Mouse (Mus musculus) frontal cortex, postnatal 36 days (tissue): ENCODE data around the gene Hist1h2bn.
"Not testable (repeated sequence)": the region's sequence is repeated elsewhere in the genome, so short reads cannot be mapped to it uniquely, and the experiment has no call there.

Experiments used
- DNase-seq, 2 experiments: peaks; one replicate each; pipeline ENCODE4 v3.0.0; 2022; ENCODE audit warnings: low spot score in 2 of 2

The Hist1h2bn gene

DNA sequence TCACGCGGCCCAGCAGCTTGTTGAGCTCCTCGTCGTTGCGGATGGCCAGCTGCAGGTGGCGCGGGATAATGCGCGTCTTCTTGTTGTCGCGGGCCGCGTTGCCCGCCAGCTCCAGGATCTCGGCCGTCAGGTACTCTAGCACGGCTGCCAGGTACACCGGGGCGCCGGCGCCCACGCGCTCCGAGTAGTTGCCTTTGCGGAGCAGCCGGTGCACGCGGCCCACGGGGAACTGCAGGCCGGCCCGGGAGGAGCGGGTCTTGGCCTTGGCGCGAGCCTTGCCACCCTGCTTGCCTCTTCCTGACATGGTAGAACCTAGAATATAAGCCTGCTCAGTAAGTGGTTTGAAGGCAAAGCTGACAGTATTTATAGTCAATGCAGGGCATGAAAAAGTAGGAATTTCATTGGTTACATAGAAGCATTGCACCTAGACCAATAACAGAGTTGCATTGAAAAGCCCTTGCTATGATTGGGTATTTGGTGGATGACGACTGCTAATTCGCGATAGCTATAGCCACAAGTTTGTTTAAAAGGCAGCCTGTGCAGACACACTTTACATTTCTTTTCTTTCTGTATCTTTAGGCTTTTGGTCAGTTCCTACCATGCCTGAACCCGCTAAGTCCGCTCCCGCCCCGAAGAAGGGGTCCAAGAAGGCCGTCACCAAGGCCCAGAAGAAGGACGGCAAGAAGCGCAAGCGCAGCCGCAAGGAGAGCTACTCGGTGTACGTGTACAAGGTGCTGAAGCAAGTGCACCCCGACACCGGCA lies at the start of gene Hist1h2bn, which contains the start of gene Hist1h2ak:
TSS of gene Hist1h2bn (plus strand) at position 600 of the 762 bp plus-strand sequence.
TSS of gene Hist1h2ak (minus strand) at position 304 of the 762 bp plus-strand sequence.
- DNase-seq = peak; percentile 70 to 89

DNA sequence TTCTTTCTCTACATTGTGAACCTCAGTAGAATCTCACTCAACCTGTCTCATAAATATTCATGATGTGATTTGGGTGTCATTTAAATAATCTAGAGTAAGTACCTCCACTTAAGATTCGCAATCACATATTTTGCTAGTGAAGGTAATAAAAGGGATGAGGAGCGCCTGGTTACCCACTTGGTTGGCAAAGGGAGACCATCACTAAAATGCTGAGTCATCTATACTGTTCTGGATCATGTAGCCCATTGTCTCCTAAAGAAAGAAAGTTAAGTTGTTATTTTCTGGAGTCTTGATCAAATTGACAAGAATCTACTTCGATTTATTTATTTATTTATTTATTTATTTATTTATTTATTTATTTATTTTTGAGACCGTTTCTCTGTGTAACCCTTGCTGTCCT lies 47.3 kb upstream of the Hist1h2bn start:
- DNase-seq = no peak

DNA sequence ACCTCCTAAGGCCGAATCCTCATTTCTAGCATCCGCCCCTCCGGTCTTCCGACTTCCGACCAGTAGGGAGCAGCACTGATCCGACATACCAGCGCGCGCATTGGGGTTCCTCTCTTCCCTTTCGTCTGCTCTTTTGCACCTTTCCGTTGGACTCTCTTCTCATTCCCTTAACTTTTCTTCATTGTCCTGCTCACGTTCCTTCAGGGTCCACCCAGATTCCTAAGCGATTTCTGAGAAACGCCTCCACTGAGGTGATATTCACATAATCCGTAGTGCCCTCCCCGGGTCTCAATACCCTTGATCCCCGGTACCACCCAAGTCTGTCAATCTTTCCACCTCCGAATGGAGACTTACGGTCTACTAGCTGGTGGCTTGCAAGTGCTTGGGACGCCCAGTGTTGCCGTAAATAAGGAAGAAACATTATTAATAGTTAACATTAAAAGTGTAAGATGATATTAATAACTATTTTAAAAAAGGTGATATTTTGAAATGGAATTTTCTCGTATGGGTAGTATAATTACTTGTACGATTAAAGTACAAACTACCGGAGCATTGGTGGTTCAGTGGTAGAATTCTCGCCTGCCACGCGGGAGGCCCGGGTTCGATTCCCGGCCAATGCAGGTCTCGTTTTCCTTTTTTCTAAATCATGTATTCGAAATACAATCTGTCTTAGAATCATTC lies 43.8 kb upstream of the Hist1h2bn start:
- DNase-seq = peak; percentile 92 to 93

DNA sequence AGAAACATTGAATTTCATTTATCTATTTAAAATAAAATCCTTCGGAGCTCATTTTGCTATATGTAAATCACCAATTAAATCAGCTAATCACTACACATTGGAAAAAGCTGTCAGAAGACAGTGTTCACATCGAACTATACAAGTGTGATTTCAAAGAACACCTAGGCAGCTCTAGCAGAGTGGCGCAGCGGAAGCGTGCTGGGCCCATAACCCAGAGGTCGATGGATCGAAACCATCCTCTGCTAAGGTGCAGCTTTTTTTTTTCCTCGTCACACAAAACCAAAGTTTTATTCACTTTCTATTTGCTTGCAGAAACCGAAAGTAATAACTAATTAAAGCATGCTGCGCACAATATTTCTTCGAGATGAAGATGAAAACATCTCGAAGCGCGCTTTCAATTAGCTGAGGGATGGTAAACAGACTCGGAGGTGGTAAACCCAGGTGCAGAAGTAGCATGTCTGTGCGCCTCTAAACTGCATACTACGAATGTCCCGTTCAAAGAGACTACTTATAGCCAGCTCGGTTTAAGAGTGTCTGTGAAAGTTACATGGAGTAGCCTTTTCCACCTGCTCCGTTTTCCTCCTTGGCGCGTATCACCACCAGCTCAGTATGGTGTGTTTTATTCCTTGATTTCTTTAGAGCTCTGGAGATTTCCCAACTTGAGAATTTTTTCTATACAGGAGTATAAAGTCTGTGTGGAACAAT lies 43.0 kb upstream of the Hist1h2bn start:
- DNase-seq = peak; percentile 87 to 89

DNA sequence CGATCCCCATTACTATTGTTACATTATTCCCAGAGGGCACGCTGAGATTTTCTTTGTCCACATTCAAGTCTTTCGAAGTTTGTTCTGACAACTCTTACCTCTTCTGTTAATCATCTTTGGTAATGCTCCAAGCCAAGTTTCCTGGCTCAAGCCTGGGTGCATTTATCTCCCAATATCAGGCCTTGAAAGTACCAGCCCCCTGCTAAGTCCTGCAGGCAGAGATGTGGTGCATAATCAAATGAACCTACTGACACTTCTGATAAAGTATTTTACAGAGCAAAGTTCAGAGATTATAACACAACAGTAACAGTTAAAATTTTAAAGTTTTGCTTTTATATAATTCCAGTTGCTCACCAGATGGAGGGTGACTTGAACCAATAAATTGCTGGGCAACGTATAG lies 42.2 kb upstream of the Hist1h2bn start:
- DNase-seq = no peak

DNA sequence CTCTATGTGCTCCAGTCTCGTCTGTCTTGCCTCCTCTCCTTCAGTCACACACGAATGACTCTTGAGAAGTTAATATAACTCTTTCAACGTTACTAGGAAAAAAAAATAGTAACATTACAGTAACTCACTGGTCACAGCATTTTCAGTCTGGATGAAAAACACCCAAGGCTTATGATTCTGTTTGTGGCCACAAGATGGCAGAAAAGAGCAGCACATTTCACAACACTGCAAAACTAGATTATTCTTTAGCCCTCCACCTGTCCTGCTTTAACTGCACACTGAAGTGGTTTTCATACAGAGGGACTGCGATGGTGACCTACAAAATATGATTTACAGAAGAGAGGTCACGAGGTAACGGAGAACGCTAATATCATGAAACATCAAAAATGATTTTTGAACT lies 39.2 kb upstream of the Hist1h2bn start:
- DNase-seq = peak; percentile 49 to 83

DNA sequence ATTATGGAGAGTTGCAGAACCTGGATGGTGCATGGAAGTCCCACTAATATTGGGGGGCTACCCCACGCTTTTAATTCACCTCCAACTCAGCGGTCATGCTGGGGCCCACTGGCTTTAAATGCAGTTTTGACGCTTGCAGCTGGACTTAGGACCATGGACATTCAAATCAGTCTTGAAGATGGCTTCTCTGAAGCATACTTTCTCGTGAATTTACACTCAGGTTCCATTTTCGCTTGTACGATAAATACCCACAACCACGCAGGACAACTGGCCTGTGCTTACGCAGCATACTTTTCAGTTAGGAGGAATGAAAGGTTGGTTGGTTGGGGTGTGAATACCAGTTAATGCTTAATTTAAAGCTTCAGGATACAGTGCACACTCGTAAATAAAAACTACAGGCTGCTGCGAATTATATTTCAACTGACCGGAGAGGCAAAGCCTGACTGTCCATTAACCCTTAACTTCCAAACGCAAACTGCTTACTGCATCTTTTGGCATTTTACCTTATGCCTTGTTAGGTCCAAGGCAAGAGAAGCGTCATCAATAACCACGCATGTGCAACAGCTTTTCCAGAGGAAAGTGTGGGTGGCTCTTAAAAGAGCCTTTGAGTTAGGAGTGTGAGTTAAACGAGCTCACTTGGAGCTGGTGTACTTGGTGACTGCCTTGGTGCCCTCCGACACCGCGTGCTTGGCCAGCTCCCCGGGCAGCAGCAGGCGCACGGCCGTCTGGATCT lies 38.6 kb upstream of the Hist1h2bn start:
- DNase-seq = peak in 1 of 2 experiments; percentile 11

DNA sequence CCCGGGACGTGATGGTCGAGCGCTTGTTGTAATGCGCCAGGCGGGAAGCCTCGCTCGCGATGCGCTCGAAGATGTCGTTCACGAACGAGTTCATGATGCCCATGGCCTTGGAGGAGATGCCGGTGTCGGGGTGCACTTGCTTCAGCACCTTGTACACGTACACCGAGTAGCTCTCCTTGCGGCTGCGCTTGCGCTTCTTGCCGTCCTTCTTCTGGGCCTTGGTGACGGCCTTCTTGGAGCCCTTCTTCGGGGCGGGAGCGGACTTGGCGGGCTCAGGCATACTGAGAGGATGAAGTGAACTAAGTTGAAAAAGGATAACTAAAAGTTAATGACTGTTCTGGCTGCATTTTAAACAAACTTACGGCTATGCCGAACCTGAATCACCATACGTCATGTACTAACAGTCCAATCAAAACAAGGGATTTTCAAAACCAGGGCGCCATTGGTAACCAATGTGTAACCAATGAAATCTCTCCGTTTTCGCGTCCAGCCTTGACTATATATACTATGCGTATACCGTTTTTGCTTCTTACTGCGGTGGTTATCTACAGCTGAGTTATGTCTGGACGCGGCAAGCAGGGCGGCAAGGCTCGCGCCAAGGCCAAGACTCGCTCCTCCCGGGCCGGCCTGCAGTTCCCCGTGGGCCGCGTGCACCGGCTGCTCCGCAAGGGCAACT lies 37.9 kb upstream of the Hist1h2bn start, which contains the start of the genes Hist1h2bl and Hist1h2ai:
TSS of gene Hist1h2bl (minus strand) at position 280 of the 676 bp plus-strand sequence.
TSS of gene Hist1h2ai (plus strand) at position 559 of the 676 bp plus-strand sequence.
- peak; percentile 84 to 95 for DNase-seq

DNA sequence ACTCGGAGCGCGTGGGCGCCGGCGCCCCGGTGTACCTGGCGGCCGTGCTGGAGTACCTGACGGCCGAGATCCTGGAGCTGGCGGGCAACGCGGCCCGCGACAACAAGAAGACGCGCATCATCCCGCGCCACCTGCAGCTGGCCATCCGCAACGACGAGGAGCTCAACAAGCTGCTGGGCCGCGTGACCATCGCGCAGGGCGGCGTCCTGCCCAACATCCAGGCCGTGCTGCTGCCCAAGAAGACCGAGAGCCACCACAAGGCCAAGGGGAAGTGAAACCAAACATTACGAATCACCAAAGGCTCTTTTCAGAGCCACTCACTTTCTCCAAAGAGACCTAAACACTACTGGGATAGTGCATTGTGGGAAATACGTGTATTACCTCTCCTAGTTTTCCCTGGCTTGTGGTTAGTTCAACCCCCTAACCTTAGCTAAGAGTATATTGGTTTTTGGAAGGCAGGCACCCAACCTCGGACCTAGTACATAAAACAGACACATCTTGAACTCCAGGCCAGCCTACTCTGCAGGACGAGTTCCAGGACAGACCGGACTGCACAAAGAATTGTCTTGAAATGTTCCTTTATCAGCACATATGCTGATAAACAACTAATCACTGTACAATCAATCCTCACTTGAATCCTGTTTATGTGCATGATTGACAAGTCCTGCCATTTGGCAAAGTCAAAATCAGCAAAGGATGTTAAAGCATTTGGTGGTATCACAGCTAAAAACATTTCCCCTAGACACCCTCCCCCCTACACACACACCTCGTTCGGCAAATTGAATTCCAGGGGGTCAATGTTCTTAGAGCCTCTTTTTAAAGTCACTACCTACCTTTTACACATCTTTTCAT lies 37.2 kb upstream of the Hist1h2bn start:
- DNase-seq = peak; percentile 13 to 33

DNA sequence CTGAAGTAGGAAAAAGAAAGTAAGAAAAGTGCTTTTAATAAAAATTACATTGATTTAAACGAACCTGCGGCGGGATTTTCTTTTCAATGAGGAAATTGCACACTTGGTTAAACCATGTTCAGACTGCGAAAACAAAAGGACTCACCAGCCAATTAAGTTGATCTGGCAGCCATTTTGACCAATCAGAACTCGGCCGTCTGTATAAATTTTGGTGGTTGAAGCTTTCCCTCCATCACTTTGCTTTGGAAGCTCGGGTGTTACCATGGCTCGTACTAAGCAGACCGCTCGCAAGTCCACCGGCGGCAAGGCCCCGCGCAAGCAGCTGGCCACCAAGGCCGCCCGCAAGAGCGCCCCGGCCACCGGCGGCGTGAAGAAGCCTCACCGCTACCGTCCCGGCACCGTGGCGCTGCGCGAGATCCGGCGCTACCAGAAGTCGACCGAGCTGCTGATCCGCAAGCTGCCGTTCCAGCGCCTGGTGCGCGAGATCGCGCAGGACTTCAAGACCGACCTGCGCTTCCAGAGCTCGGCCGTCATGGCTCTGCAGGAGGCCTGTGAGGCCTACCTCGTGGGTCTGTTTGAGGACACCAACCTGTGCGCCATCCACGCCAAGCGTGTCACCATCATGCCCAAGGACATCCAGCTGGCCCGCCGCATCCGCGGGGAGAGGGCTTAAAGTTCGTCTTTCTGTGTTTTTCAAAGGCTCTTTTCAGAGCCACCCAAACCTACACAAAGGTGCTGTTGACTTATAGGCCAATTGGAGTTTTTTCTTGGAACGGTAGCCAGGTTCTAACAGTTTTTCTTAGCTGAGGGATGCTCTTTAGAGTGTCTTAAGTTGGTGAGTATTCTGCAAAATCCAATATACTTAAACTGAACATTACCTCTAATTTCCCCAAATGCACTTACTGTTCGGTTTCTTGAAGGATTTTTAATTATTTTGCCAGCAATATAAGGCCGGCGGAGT lies 36.2 kb upstream of the Hist1h2bn start, which contains the start of gene Hist1h3h:
TSS of gene Hist1h3h (plus strand) at position 263 of the 961 bp plus-strand sequence.
- peak; percentile 90 to 95 for DNase-seq

DNA sequence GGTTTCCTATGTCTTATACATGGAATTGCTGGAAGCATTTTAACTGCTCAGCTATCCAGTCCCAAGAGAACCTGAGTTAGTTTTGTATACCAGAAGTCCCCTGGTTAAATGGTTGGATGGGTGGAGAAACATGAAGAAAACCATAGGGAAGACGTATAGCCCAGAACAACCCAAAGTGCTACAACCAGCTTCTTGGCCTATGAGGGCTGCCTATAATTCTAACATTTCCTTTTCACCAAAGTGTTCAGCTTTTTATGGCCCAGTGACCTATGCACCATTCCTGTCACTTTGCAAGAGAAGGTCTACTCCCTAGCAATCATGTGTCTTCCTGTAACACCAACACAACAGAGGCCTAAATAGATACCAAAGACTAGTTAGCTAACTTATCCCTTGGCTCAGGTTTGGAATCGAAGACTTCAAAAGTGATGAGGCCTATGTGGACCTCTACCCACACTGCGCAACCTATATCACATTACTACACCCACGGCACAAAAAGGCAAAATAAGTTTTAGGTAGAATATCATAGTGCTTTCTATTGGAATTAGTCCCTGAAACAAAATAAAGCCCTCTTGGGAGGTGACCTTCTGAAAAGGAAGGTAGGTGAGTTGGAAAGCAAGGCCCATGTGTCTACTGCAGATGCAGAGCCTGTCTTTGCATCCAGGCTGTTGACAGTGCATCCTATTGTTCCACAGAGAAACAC lies 35.4 kb upstream of the Hist1h2bn start:
- no peak for DNase-seq

DNA sequence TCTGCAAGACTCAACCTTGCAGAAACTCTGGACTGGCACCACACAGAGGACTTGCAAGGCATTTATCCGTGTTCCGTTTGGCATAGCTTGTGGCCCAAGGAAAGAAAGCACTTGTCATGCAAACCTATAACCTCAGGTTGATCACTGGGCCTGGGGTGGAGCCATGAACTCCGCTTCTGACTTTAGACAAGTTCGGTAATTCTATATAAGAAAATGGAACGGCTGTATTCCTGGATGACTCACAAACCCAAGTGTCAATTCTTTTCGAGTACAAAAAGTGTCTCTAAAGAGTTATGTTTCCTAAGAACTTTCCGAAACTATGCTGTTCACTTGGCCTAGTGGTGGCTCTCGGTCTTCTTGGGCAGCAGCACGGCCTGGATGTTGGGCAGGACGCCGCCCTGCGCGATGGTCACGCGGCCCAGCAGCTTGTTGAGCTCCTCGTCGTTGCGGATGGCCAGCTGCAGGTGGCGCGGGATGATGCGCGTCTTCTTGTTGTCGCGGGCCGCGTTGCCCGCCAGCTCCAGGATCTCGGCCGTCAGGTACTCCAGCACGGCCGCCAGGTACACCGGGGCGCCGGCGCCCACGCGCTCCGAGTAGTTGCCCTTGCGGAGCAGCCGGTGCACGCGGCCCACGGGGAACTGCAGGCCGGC lies 32.7 kb upstream of the Hist1h2bn start:
- DNase-seq = not testable (repeated sequence)

DNA sequence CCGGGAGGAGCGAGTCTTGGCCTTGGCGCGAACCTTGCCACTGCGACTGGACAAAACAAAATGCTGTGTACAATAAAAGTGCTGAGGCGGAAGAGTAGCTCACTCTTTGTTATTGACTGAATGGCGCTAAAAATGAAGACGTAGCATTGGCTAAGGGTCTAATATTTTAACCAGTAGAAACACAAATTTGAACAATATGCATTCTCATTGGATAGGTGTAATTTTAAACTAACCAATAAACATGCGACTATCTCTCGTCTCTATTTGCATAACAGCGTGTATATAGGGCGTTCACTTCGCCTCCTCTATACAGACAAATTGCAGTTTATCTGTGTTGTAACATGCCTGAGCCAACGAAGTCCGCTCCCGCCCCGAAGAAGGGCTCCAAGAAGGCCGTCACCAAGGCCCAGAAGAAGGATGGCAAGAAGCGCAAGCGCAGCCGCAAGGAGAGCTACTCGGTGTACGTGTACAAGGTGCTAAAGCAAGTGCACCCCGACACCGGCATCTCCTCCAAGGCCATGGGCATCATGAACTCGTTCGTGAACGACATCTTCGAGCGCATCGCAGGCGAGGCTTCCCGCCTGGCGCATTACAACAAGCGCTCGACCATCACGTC lies 32.1 kb upstream of the Hist1h2bn start, which contains the start of gene Hist1h2bm:
TSS of gene Hist1h2bm (plus strand) at position 288 of the 616 bp plus-strand sequence.
- DNase-seq = peak; percentile 71 to 81

DNA sequence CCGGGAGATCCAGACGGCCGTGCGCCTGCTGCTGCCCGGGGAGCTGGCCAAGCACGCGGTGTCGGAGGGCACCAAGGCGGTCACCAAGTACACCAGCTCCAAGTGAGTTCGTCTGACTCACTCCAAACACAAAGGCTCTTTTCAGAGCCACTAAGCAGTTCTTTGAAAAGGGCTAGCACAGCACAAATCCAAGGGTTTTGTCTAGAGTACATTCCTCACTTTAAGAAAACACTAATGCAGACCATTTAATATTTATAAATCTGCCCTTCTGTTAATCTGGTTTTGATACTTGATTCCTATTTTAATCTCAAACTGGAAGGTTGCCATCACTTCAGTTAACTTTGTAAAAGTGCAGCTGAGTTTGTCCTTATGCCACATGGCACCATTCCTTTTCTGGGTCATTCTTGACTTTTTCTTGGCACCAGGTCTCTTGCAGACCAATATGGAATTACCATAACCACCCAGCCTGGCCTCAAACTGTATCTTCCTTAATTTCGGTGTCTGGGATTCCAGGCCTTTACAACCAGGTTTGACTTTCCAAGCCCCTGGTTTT lies 31.5 kb upstream of the Hist1h2bn start:
- DNase-seq = no peak

DNA sequence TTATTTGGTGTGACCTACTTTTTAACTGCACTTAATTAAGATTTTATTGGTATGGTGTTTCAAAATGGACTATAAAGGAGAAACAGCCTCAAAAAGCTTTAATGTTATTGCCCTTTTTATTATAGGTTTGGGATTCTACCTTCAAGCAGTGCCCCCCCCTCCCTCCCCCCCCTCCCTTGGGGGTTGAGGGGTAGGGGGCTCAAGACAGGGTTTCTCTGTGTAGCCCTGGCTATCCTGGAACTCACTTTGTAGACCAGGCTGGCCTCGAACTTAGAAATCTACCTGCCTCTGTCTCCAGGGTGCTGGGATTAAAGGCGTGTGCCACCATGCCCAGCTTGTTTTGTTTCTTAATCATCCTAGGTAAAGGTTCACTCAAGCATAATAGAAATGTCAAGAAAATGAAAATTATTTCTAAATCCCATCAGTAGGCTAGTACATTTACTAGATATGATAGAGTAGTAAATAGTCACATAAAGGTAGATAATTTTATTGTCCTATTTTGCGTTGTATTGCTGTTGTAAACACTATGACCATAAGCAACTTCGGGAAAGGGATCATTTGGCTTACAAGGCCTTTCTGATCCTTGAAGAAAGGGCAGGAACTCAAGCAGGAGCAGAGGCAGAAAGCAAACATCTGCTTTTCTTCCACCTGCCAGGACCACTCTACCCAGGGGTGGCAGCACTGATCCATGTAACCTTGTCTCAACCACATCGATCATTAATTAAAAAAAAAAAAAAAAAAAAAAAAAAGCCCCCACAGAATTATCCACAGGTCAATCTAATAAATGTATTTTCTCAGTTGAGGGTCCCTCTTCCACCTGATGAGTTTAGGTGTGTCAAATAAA lies 30.7 kb upstream of the Hist1h2bn start:
- DNase-seq = no peak
